Mouse (Mus musculus) adrenal gland, adult 18-20 months (tissue): ENCODE measurements around the gene Alpk3. TPM values are rescaled to one million over a fixed set of nuclear protein-coding genes. Genes with fewer than 3 reads are reported as not detected.

Experiments
- DNase-seq, 2 experiments: peaks; one replicate each; pipeline ENCODE4 v3.0.0; 2021 to 2022; ENCODE audit warnings: low spot score in 2 of 2
- long read RNA-seq, 2 experiments: library from polyadenylated mRNA; stranded (forward); transcript quantifications; one replicate each; pipeline ENCODE4 v2.0.0; 2021
- total RNA-seq, 2 experiments: library from RNA; stranded (reverse); gene quantifications; 1 replicate in 1 of 2; 2 replicates in 1 of 2; pipeline ENCODE4 v1.2.3; 2021

Alpk3 gene
- total RNA-seq, result under 1 TPM; 0.17 to 0.48 TPM
- long read RNA-seq, experiment 1, result 0 reads
- long read RNA-seq, experiment 2, result 0 reads

DNA sequence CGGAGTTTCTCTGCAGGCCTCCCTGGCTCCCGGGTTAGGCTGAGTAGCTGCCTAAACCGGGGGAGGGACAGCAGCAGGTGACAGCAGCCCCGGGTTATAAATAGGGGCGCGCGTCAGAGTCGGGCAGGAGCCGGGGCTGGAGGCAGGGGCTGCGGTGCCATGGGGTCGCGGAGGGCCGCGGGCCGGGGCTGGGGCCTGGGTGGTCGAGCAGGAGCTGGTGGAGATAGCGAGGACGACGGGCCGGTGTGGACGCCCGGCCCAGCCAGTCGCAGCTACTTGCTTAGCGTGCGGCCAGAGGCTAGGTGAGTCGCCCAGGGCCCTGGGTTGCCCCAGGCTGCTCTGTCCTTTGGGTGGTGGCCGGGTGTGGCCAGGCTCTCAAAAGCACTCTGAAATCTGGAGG lies at the start of gene Alpk3:
Gene Alpk3 (plus strand): TSS at position 130 of the 400 bp plus-strand sequence.
- no peak for DNase-seq

DNA sequence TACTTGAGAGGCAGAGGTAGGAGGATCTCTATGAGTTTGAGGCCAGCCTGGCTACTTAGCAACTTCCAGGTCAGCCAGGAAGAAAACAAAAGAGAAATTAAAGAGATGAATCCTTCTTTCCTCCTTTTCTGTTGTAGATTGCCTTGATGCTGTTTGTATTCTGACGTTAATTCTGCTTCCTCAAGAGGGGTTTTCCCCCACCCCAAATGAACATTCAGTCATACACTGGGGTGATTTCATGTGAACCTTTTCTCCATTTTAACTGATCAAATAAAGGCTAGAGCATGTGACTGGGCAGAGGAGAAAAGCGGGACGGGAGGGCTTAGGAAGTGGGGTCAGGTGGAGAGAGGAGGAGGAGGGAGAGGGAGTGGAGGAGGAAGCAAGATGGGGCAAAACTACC lies 49.1 kb upstream of the Alpk3 start:
- no peak for DNase-seq

DNA sequence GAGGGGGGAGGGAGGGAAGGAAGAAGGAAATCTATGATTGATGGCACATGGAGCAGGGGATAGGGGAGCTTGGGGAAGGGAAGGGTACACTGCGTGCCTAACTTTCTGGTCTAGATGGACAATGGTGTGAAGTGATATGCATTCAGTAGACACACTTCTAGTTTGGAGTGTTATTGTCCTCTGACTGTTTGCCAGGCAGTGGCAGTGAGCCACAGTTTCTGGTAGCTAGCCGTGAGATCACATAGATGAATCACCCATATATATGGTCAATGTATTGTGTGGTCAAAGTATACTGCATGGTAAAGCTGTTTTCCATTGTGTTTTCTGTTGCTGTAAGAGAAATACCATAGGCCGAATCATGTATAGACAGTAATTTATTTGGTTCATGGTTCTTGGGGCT lies 45.8 kb upstream of the Alpk3 start:
- DNase-seq, result no peak

DNA sequence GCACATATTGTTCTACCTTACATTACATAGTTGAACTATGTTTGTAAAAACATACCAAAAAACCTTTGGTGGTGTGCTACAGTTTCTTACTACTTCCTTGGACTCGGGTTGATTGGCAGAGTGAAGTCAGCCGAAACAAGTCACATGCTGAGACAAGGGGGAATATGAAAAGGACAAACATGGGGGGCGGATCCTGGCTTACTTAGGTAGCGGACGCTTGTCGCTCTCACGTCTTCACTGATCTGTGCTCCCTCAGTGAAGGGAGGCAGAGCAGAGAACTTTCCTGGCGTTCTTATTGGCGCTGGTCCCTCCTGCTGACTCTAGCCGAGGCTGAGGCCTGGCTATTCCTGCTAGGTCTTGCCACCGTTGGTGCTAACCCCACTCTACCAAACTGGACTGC lies 37.1 kb upstream of the Alpk3 start:
- DNase-seq, result no peak

DNA sequence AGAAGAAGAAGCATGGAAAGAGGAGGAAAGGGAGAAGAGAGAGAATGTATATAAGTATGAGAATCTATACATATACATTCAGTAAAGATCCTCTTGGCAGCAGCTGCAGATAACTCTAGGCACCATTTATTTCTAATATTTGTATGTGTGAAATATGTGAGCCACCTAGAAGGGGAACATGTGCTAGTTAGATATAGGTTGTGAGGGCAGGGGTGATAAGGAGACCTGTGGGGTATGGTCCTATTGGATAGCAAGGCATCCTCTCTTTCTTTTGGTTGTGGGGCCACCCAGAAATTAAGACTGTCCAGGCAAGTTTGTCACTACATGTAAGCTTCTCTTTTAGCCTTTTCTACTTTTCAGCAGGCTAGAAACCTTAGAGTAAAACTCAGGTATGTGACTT lies 34.7 kb upstream of the Alpk3 start:
- DNase-seq, result no peak

DNA sequence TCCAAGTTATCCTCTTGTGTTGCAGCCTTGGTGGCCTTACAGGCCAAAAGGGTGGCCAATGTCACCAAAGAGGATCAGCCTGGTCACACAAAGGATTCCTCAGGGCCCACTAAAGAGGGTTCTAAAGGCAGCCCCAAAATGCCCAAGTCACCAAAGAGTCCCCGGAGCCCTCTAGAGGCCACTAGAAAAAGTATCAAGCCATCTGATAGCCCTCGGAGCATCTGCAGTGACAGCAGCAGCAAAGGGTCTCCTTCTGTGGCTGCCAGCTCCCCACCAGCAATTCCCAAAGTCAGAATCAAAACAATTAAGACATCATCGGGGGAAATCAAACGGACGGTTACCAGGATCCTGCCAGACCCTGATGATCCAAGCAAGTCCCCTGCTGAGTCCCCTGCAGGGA lies 33.3 kb upstream of the Alpk3 start:
- DNase-seq, result no peak

DNA sequence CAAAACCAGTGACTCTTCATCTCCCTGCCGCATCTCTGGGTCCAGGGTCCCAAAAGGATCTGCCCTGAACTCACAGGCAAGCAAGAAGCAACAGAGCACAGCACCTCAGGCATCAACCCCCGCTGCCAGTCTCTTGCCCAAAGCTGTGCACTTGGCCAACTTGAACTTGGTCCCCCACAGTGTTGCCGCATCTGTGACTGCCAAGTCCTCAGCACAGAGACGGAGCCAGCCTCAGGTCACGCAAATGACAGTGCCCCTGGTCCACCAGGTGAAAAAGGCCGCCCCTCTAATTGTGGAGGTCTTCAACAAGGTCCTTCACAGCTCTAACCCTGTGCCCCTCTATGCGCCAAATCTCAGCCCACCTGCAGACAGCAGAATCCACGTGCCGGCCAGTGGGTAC lies 32.7 kb upstream of the Alpk3 start:
- DNase-seq, result no peak

DNA sequence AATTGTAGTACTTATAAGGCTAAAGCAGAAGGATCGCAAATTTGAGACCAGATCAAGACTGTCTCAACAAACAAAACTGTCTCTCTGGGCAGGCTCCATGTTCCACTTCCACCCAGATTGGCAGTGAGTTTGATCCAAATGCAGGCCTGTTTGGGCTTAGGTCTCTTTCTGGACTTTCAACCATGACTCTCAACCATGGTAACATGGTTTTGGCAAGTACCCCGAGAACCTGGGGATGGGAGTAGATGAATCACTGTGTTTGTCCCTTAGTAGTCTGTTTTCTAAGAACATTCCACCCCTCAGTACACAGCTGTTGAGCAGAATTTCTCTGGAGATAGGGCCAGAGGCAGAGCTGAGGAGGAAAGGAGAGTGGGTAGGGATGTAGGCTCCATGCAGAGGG lies 31.6 kb upstream of the Alpk3 start:
- DNase-seq, result no peak

DNA sequence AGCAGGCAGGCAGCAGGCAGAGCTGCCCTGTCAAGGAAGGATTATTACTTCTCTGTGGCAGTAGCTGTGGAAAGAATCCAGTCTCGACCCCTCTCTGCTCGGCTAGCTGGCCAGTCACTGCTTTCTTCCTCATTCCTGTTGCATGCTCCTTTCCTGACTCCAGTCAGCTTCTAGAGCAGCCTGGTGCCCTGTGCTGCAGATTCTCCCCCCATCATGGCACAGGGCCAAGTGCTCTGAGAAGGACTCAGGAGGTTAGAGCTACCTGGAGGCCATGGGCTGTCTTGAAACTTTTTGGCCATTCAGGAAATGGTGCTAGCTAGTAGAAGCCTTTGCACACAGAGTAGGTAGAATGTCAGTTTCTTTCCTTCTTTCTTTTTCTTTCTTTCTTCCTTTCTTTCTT lies 17.7 kb upstream of the Alpk3 start:
- DNase-seq, result no peak

DNA sequence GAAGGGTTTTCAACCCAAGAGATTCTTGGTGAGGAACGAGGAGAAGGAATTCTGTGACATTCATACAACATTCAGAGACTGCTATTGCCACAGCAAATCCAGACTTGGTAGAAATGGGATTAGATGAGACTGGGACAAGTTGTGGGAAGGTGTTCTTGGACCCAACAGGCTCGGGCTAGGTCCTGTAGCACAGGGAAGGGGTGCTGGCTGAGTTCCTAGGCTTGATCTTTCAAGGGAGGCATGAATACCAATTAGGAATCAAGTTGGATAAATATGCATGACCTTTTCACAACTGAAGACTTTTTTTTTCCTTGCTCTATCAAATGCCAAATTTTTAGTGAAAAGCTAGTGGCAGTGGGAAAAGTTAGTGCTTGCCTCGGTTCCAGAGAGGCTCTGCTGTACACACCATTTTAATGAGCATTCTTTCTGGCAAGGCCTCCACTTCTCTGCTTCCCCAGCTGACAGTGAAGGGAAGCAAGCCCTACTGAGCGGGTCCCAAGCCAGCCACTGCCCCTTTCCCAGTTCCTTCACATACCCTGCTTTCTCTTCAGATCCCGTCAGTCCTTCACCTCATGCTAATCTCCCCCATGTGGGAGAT lies 14.3 kb upstream of the Alpk3 start:
- no peak for DNase-seq

DNA sequence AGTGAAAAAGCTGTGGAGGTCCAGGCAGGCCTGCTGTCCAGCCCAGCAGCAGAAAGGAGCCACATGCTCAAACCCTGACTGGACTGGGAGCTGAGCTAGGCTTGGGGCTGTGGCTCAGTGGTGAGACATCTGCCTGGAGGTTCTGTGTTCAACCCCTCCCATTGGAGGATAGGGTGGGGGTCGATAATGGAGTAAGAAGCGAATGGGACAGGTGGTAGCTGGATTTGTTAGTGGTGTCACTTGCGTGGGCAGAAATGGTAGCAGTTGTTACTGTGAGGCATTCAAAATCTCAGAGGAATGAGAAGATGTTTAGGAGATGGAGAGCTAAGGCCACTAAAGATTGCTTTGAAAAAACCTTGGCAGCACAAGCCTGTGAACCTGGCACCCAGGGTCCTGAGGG lies 9.6 kb upstream of the Alpk3 start:
- no peak for DNase-seq

DNA sequence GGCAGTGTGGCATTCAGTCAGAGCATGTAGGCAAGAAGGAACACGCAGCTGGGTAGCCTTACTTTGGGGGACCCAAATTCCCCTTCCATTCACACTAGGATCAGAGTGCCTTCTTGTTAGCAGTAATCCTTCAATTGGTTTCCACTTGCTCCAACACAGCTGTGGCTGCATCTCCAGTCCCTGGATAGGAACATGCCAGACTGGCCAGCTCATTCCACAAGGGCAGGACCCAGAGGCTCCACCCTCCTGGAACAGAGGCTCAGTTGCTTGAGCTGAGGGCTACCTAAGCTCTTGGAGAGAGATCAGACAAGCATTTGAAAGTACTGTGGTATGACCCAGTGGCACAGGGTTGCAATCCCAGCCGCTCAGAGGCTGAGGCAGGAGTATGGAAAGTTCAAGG lies 8.9 kb upstream of the Alpk3 start:
- DNase-seq, result no peak

DNA sequence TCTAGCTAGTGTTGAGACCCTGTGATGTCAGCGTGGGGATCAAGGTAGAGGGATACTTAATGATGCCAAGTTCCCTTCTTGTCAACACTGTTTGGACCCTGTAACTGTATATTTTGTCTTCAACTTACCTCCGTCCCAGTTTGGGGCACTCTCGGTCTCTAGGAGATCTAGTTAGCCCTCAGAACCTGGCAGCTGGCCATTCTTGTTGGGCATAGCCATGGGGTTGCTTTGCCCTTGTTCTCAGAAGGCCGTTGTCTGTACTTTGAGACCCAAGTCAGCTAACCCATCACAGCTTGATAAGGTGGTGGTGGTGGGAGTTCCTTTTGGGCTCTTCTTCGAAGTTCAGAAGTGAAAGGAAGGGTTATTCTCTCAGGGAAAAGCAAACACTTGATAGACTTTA lies 7.4 kb upstream of the Alpk3 start:
- no peak for DNase-seq

DNA sequence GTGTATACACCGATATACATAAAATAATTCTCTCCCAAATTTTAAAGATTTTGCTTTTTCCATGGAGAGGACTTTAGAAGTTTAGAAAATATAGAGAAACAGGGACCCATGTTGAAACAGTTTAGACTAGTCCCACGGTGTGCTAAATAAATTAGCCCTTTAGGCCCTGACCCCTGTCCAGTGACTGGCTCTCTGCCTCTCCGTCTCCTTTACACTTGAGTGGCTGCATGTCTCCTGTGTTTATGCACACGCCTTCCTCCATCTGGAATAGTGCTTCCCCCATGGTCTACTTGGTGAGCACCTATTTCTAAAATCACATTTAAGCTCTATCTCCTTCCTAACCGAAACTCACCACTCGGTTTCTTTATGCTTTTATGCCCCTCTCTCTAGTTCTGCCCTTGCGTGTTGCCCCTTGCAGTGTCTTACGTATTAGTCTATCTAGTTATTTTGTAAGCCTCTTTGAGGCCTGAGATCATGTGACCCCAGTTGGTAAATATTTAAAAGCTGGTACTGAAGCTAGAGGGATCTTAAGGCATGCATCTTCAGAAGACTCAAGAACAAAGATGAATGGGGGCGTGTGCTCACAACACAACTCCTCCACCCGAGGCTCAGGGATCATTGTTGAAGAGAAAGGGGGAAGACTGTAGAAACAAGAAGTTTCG lies 1.6 kb upstream of the Alpk3 start:
- DNase-seq, result no peak

DNA sequence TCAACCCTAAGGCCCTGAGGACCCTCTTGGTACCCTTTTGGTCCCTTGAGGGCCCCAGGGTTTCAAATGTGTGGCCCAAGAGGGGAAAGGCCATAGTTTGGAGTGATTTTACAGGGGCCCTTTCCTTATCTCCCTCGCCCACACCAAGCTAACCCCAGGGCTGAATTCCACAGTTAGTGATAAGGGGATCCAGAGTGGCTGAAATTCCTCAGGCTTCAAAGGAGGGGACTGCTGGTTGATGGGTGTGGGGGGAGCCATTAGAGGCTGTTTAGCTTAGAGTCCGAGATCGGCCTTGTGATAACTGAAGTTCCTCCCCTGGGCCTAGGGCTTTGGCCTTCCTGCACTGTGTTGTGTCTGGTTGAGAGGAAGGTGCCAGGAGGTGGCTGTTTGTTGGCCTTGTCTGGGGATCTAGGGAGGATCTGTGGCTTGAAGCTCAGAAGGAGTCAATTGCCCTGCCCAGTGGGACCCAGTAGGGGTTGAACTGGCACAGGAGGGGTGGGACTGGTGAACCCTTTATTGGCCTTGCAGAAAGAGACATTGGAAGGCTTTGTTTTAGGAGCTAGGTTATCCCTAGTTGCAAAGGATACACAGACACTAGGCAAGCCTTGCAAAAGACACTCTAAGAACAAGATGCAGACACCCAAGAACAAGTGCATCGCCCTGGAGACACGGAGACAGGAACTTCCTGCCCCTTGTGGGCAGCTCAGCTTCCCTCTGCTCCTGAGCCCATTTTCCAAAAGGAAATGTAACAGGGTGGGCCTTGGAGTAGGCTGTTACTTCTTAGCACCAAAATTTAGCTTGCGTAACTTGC lies 706 bp downstream of the Alpk3 start:
- DNase-seq, result no peak

DNA sequence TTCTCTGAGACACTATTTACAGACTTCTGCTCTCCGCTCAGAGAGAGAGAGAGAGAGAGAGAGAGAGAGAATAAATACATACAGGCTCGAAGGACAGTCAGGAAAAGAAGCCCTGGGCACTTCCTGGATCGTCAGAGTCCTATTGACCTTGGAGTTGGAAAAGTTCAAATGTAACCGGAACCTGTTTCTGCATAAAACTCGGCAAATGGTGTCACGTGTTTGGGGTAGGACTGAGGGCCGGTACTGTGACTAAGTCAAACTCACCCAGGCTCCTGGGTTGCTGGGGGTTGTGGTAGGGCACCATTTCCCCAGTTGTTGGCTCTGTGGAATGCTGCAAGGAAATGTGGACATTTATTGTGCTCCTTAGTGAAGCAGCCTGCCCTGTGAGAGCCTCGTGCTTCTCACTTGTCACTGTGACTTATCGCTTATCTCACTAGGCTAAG lies 1.3 kb downstream of the Alpk3 start:
- DNase-seq, result no peak

DNA sequence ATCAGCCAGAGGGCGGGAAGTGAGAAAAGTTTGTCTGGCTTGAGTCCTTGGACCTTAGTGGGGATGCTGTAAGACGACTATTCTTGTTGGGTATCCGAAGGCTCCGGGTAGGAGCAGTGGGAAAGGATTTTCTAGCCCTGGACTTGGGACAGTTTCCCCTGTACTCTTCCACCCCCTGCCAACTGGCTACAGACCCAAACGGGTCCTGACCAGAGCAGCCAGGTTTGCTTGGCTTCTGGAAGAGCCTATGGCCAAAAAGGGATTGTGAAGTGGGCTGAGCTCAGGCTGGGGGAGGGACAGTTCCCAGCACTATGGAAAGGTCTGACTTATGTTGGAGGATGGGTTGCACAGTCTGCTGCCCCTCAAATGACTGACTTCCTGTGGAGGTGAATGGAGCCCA lies 2.0 kb downstream of the Alpk3 start:
- no peak for DNase-seq

DNA sequence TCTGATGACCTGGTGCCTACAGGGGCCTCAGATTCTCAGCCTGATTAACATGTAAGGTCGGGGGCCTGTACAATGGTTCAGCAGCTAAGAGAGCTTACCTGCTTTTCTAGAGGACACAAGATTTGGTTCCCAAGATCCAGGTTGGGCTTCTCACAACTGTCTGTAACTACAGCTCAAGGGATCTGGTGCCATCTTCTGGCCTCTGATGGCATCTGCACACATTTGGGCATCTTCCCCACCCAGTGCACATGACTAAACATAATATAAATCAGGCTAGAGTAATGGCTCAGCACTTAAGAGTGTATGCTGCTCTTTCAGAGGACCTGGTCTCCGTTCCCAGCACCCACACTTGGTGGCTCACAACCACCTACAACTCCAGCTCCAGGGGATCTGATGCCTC lies 3.5 kb downstream of the Alpk3 start:
- DNase-seq, result no peak

DNA sequence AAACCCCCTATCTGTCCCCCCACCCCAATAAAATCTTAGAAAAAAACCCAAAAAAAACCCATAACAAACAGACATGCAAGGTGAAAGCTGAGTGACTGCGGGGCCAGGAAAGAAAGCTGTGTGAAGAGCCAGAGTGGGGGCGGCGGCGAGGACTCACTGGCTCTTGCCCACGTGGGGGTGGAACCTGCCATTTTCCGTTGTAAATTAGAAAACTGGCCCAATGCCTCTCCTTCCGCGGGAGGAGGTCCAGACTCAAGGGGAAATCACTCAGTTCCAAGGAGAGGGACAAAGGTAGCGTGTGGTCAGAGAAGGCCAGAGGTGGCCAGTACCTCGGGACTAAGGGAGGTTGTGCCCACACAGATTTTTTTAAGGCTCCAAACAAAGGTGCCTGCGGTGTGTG lies 4.5 kb downstream of the Alpk3 start:
- DNase-seq, result no peak

DNA sequence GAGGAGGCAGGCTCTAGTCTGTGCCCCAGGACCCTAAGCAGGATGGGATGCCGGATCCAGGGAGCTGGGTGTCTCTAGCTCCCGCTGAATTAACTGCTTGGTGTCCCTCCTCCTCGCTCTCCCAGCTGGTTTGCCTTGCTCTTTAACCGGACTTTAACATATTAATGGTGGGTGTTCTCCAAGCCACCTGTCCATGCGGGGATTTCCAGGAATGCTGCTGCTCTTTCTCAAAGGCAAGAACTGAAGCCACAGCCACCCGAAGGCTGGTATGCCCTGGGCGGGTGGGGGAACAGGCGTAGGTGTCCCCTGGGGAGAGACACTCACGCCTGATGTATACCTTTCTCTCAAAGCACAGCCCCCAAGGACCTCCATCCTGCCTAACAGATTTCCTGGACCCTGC lies 5.9 kb downstream of the Alpk3 start:
- no peak for DNase-seq

DNA sequence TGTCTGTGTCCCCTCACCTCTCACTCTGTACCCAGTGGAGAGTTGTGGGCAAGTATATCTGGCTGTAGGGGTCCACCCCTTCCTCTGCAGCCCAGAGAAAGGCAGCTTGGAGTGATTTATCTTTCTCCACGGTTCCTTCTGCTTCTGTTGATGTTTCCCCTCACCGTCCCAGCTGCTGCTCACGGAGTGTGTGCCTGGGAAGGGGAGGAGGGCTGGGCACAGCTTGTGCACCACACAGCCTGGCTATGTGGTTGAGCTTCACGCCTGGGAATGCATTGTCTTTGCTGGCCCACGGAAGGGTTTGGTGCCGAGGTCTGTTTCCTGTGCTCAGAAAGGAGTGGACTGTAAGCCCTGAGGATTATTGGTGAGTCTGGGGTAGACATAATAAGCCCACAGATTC lies 9.3 kb downstream of the Alpk3 start:
- no peak for DNase-seq

DNA sequence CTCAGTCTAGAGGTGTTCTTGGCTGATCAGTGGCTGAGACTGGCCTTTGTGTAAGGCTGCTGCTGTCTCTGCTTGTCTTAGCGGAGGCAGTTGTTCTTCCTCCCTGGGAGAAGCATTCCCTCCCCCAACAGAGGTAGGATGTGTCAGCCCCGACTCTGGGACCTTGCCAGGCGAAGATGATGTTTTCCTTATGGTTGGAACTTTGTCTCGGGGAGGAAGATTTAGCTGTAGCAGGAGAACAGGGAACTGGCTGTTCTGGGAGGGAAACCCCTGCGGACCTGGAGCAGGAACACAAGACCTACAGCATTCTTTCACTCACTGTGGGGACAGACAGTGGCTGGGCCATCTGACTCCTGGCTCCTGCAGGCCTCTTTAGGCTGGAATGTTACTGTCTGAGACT lies 15.1 kb downstream of the Alpk3 start:
- no peak for DNase-seq
